Mouse (Mus musculus) frontal cortex, postnatal 36 days (tissue): ENCODE measurements around the gene Lancl2.

ENCODE experiments used
- DNase-seq, 2 experiments: peaks; one replicate each; pipeline ENCODE4 v3.0.0; 2022; ENCODE audit warnings: low spot score in 2 of 2

The Lancl2 gene

GRCm38 (mm10) chr6:57767112-57767868, 65.0 kb downstream of the Lancl2 start:
- DNase-seq = no peak

- no peak for DNase-seq
Observed at GRCm38 (mm10) chr6:57768948-57769525, 66.7 kb downstream of the Lancl2 start.

DNA sequence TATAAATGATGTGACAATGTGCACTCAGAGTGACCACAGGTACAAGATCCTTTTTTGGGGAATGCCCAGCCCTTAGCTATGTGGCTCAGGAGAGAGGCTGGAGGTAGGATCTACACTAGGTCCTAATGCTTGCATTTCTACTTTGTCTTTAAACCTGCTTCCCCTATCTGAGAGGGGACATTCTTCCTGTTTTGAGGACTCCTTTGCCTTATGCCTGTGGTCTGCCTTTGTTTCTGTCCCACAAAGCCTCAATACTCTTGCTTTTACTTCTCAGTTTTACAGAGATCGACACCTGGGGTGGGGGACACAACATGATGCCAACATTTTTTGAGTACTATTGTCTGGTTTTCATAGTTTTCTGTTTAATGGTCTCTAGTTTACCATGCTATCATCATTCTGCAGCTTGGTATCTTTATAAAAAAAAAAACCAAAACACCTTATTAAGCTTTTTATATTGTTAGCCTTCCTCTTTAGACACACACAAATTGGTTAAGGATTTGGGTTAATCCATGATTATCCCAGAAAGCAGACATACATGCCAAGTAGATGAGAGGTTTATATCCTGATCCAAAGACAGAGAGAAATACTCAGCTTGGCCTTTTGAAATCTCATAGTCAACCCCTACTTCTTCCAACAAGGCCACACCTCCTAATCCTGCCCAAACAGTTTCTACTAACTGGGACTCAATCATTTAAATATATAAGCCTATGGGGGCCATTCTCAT, 68.3 kb downstream of the Lancl2 start:
- no peak for DNase-seq

GRCm38 (mm10) chr6:57773792-57774191, 71.5 kb downstream of the Lancl2 start:
- DNase-seq = no peak

- DNase-seq = no peak
Observed at GRCm38 (mm10) chr6:57780359-57780758, 78.0 kb downstream of the Lancl2 start.

DNA sequence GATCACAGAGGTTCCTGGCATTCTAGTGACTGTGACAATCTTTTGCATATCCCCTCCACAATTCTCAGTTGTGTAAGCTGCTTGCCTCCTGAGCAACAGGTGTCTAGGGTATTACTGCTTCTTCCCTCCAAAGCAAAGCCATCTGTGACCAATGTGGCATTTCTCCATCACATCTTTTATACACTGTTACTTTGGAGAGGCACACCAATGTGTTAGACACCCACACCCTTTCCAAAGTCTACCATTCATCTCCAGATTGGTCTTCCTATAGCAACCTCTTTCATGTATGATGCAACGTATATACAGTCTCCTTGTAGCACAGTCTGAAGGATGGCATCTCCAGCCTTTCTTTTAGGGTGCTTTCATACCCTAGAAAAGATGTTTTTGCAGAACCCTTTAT, 80.3 kb downstream of the Lancl2 start:
- peak in 1 of 2 experiments; percentile 26 for DNase-seq

- no peak for DNase-seq
Observed at GRCm38 (mm10) chr6:57784251-57784650, 81.9 kb downstream of the Lancl2 start.

- DNase-seq = no peak
Observed at GRCm38 (mm10) chr6:57787376-57787775, 85.0 kb downstream of the Lancl2 start.
